Mouse (Mus musculus) adrenal gland, adult (tissue): ENCODE results near the gene Txk.

Source experiments
- DNase-seq, 2 experiments: peaks; one replicate each; pipeline ENCODE4 v3.0.0; 2022 to 2023; ENCODE audit warnings: low spot score in 1 of 2; ENCODE audit not compliant: inconsistent age in 2 of 2

Gene Txk

GRCm38 (mm10) chr5:72751056-72751758, 1.4 kb downstream of the Txk start:
- no peak for DNase-seq

- DNase-seq = no peak
These were observed 2.4 kb downstream of the Txk start for GRCm38 (mm10) chr5:72750226-72750625.

- DNase-seq = no peak
These were observed 3.8 kb downstream of the Txk start for GRCm38 (mm10) chr5:72748659-72749265.

- DNase-seq = no peak
These were observed 5.2 kb downstream of the Txk start for GRCm38 (mm10) chr5:72747384-72747783.

- no peak for DNase-seq
These were observed 6.1 kb downstream of the Txk start for GRCm38 (mm10) chr5:72746461-72746860.

- no peak for DNase-seq
These were observed 9.5 kb downstream of the Txk start for GRCm38 (mm10) chr5:72743103-72743502.

GRCm38 (mm10) chr5:72736868-72737267, 15.7 kb downstream of the Txk start:
- no peak for DNase-seq

GRCm38 (mm10) chr5:72736437-72736836, 16.1 kb downstream of the Txk start:
- no peak for DNase-seq

- no peak for DNase-seq
These were observed 16.8 kb downstream of the Txk start for GRCm38 (mm10) chr5:72735763-72736162.

- no peak for DNase-seq
These were observed 19.7 kb downstream of the Txk start for GRCm38 (mm10) chr5:72732885-72733284.

GRCm38 (mm10) chr5:72725404-72725803, 27.2 kb downstream of the Txk start:
- no peak for DNase-seq

GRCm38 (mm10) chr5:72723429-72723828, 29.1 kb downstream of the Txk start:
- no peak for DNase-seq

- no peak for DNase-seq
These were observed 32.0 kb downstream of the Txk start for GRCm38 (mm10) chr5:72720587-72720986.

- DNase-seq = peak; percentile 37 to 81
These were observed 41.9 kb downstream of the Txk start for GRCm38 (mm10) chr5:72710572-72711278.

- DNase-seq = no peak
These were observed 42.6 kb downstream of the Txk start for GRCm38 (mm10) chr5:72709976-72710375.

GRCm38 (mm10) chr5:72709451-72709850, 43.1 kb downstream of the Txk start:
- DNase-seq = no peak

- no peak for DNase-seq
These were observed 45.9 kb downstream of the Txk start for GRCm38 (mm10) chr5:72706722-72707121.

- DNase-seq = peak in 1 of 2 experiments; percentile 26
These were observed 46.5 kb downstream of the Txk start for GRCm38 (mm10) chr5:72706095-72706494.

- no peak for DNase-seq
These were observed 50.4 kb downstream of the Txk start for GRCm38 (mm10) chr5:72702202-72702601.

GRCm38 (mm10) chr5:72699500-72699818, 53.1 kb downstream of the Txk start:
- DNase-seq = no peak

GRCm38 (mm10) chr5:72698818-72699499, 53.6 kb downstream of the Txk start:
- DNase-seq = no peak

- no peak for DNase-seq
These were observed 54.2 kb downstream of the Txk start for GRCm38 (mm10) chr5:72698343-72698742.
